Mouse (Mus musculus) liver, embryonic 14.5 days (tissue): ENCODE results near the gene Klrb1.

Experiments
- CTCF ChIP-seq: IDR thresholded peaks from 2 replicates; pipeline ENCODE4 v1.5.1; 2016; ENCODE audit warnings: antibody characterized with exemption, low read depth, control low read depth
- EP300 ChIP-seq: IDR thresholded peaks from 2 replicates; pipeline ENCODE4 v1.6.1; 2016; ENCODE audit warnings: antibody characterized with exemption, low read depth

DNA sequence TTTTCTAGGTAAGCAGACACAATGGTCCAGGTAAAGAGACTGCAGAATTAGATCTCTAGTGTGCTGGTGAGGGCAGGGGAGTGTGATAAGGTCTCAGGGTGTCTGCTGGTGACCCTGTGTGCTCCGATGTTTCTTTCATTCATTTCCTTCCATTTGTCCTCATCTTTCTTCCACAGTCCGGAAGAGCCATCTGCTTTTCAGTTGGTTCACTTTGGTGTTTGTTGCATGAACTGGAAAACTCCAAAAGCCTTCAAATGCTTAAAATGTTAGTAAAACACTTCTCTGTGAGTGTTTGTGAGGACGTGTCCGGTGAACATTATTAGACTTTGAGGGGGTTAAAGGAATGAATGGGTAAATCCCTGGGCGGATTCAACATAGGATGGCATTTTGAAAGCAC lies 38.3 kb upstream of the Klrb1 start:
- TF ChIP-seq CTCF (no peak), EP300 (no peak)
